Mouse (Mus musculus) heart, postnatal 14 days (tissue): ENCODE data around the gene Il17d. TPM values are rescaled to one million over a fixed set of nuclear protein-coding genes. Genes with fewer than 3 reads are reported as not detected.

Experiments used
- DNase-seq, 2 experiments: peaks; one replicate each; pipeline ENCODE4 v3.0.0; 2021 to 2022
- intact Hi-C: fragments of 180-260 bp; cut with DNase I; formaldehyde crosslinking; loops from one replicate; pipeline ENCODE4 v1.15.1; 2025
- total RNA-seq, 2 experiments: library from RNA; stranded (reverse); gene quantifications; 2 replicates each; pipeline ENCODE4 v1.2.3; 2021

Il17d gene
- total RNA-seq, 2 experiments from 2014 or later: 4.3 to 6.0 TPM

- no peak for DNase-seq
- intact Hi-C loops: loop anchor here (5.0 kb wide), 2 partner anchors 38 to 42 kb away; no protein-coding TSS in a partner anchor
These were observed 50.4 kb downstream of the Il17d start for GRCm38 (mm10) chr14:57574792-57575587.

GRCm38 (mm10) chr14:57576364-57577060 lies 51.9 kb downstream of the Il17d start:
- intact Hi-C loops: no loop called here
- no peak for DNase-seq

GRCm38 (mm10) chr14:57591830-57592229 lies 67.3 kb downstream of the Il17d start:
- intact Hi-C loops: no loop called here

More at GRCm38 (mm10) chr14:57591830-57592229, 67.3 kb downstream of the Il17d start:
- no peak for DNase-seq

Other genes starting within 250 kb of the Il17d start
- gene Cryl1, start 126.2 kb upstream of the Il17d start, total RNA-seq: 1 to 10 TPM; 7.2 to 7.4 TPM
- gene Ift88, start 100.7 kb upstream of the Il17d start, total RNA-seq: 1 to 10 TPM; 4.2 to 5.2 TPM
- gene Eef1akmt1, start 46.8 kb downstream of the Il17d start, total RNA-seq: 10 to 100 TPM; 29.6 to 31.6 TPM
- gene Xpo4, start 140.7 kb downstream of the Il17d start, total RNA-seq: 10 to 100 TPM; 11.6 to 12.8 TPM
- 1 to 10 TPM in 1 of 2 experiments, under 1 TPM in 1; 0.15 to 1.6 TPM for gene Gm49361, start 221.3 kb downstream of the Il17d start, total RNA-seq
- gene Lats2, start 233.6 kb downstream of the Il17d start, total RNA-seq: 10 to 100 TPM; 39.5 to 40.1 TPM